Mouse (Mus musculus) embryonic fibroblast, embryonic 13.5 days (primary cell): ENCODE results near the gene Gm10681.
"Not testable (repeated sequence)": the region's sequence is repeated elsewhere in the genome, so short reads cannot be mapped to it uniquely, and the experiment has no call there.

Experiments
- CTCF ChIP-seq: IDR thresholded peaks from 2 replicates; pipeline ENCODE4 v1.5.1; 2011; ENCODE audit warnings: mild to moderate bottlenecking, control low read depth, low read length, moderate library complexity, borderline replicate concordance; ENCODE audit not compliant: insufficient read depth
- POLR2A ChIP-seq: IDR thresholded peaks from 2 replicates; pipeline ENCODE4 v1.6.1; 2011; ENCODE audit warnings: low read depth, mild to moderate bottlenecking, control low read depth, low read length, moderate library complexity

DNA sequence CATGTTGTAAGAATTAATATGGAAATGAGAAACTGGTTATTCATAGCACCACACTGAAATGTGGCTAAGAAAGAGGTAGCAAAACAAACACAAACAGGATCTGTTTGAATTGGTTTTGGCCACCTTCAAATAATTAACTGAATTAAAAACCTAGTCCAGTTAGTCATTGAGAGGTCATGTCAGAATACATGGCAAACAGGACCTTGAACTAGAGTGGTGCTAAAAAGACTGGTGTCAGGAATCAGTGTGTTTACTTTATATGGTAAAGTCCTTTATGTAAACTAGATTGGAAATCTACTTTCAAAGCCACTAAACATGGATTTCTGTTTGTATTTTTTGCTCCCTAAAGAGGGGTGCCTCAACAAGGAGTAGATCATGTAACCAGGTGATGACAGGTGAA, 63.6 kb downstream of the Gm10681 start:
- not testable (repeated sequence) for TF ChIP-seq POLR2A, CTCF
